Mouse (Mus musculus): ENCODE measurements at regions not wholly inside any gene's neighbourhood (a gene's known extent, or its start where the extent isn't known, plus 50 kb on each side); places are given as distances from the start of the nearest gene placed in this dataset.

DNA sequence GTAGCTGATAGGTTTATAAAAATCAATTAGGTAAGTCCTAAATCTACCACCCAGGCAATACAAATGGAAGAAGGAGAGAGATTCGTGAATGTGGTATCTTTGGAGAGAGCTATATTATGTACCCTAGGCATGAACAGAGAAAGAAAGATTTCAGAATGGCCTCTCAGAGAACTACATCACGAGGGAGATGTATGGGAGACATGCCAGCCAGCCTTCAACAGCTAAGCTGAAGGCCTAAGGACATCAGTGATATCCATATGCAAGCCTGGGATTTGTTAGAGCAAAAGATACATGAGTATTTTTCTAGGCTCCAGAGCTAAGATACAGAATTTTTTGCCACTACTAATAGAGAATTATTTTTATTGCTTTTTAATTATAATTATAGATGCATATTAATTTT, 2445.7 kb upstream of the 5930422O12Rik start:
- TF ChIP-seq POLR2A (IDR thresholded peaks at IDR 0.05; ENCODE audit: extremely low read depth, insufficient read depth, low read length) (no peak), CTCF (IDR thresholded peaks at IDR 0.05; ENCODE audit: low read depth, low read length) (no peak)
